Mouse (Mus musculus): ENCODE results near the gene Pak4.

DNA sequence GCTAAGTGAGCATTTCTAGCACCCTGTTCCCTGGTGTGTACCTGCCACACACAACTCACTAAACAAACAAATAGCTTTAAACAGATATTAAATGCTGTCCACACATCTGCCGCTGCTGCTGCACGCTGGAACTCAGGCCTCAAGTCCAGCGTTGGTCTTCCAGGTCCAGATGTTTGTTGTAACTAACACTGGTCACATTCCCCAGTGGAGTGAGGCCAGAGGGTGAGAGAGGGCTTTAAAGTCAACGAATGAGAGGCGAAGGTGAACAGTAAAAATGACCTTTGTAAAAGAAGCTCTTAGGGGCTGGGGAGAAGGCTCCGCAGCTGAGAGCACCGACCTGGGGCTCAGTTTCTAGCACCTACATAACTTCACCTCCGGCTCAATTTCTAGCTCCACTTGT lies 43.6 kb upstream of the Pak4 start:
- TF ChIP-seq CTCF (IDR thresholded peaks at IDR 0.05; ENCODE audit: low read depth, low read length), result no peak
- no peak for TF ChIP-seq POLR2A (IDR thresholded peaks at IDR 0.05; ENCODE audit: borderline replicate concordance, low read depth, low read length)

Measured in bone marrow macrophage, adult 2 months (primary cell).